Mouse (Mus musculus): ENCODE results near the gene Hexim1. TPM values are rescaled to one million over a fixed set of nuclear protein-coding genes. Genes with fewer than 3 reads are reported as not detected.

The Hexim1 gene
- polyA plus RNA-seq, 2 experiments = 2.4 to 11.4 TPM

DNA sequence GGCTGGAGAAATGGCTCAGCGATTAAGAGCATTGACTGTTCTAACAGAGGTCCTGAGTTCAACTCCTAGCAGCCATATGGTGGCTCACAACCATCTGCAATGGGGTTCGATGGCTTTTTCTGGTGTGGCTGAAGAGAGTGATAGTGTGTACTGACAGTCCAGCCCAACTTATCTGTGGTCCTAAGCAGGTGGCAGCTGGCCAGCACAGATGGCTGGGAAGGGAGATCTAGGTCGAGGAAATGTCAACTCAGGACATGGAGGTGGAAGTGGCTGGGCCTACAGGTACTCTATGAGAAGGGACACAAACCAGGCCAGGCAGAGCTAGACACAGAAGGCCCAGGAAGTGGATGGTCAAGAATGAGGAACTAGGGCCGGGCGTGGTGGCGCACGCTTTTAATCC, 40.0 kb upstream of the Hexim1 start:
- TF ChIP-seq CTCF (IDR thresholded peaks at IDR 0.05; ENCODE audit: low read depth) = no peak
- TF ChIP-seq EP300 (IDR thresholded peaks at IDR 0.05; ENCODE audit: low read depth) = no peak
- 51% methylated on average over 7 of the region's 7 CpGs for WGBS (ENCODE audit: insufficient replicate concordance)
- Histone ChIP-seq H3K27me3 (ENCODE audit: control insufficient read depth, insufficient read depth, low read length) (peaks cover 10% of the 10 kb centered on the region), H3K4me1 (replicated peaks; ENCODE audit: control insufficient read depth in 2 of 2, insufficient read depth in 2 of 2, low read length in 1 of 2) (no peaks in the 10 kb centered on the region), H3K9me3 (ENCODE audit: control insufficient read depth, low read length) (no peaks in the 10 kb centered on the region), H3K4me3 (ENCODE audit: insufficient read depth in 1 of 2, low read depth in 2 of 2, low read length in 2 of 2) (no peak overlapping the region), H3K4me2 (ENCODE audit: low read depth) (no peak overlapping the region), H3K36me3 (replicated peaks; ENCODE audit: control insufficient read depth, insufficient read depth, low read depth) (no peaks in the 10 kb centered on the region), H3K9ac (replicated peaks) (no peak overlapping the region), H3K27ac (no peak overlapping the region)
- ATAC-seq (ENCODE audit: insufficient read depth) (no peak), DNase-seq (ENCODE audit: low read depth in 3 of 3, low spot score in 3 of 3) (no peak)

DNA sequence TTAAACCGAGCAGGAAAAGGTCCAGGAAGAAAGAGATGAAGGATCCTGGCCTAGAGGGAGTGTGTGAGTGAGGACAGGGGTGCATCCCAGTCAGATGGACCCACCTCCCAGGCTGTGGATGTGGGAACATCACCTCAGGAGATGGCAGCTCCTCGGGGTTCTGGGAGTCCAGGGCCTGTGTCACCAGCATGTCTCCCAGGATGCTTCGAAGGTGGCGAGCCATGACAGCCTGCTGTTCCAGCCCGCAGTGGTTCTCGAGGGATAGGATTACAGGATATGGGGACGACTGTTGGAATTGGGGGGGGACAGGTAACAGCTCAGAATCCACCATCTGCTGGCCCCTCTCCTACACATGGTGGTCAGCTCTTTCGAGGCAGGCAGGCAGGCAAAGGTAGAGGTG, 39.5 kb upstream of the Hexim1 start:
- ATAC-seq (ENCODE audit: insufficient read depth) = no peak
- Histone ChIP-seq H3K27ac (no peak overlapping the region), H3K4me3 (ENCODE audit: insufficient read depth in 1 of 2, low read depth in 2 of 2, low read length in 2 of 2) (no peak overlapping the region), H3K36me3 (replicated peaks; ENCODE audit: control insufficient read depth, insufficient read depth, low read depth) (no peaks in the 10 kb centered on the region), H3K4me1 (replicated peaks; ENCODE audit: control insufficient read depth in 2 of 2, insufficient read depth in 2 of 2, low read length in 1 of 2) (no peaks in the 10 kb centered on the region), H3K9me3 (ENCODE audit: control insufficient read depth, low read length) (no peaks in the 10 kb centered on the region), H3K9ac (replicated peaks) (no peak overlapping the region), H3K4me2 (ENCODE audit: low read depth) (no peak overlapping the region), H3K27me3 (ENCODE audit: control insufficient read depth, insufficient read depth, low read length) (peaks cover 10% of the 10 kb centered on the region)
- 68% methylated on average over 8 of the region's 8 CpGs for WGBS (ENCODE audit: insufficient replicate concordance)
- DNase-seq (ENCODE audit: low read depth in 3 of 3, low spot score in 3 of 3) = no peak
- TF ChIP-seq EP300 (IDR thresholded peaks at IDR 0.05; ENCODE audit: low read depth) (no peak), CTCF (IDR thresholded peaks at IDR 0.05; ENCODE audit: low read depth) (no peak)

DNA sequence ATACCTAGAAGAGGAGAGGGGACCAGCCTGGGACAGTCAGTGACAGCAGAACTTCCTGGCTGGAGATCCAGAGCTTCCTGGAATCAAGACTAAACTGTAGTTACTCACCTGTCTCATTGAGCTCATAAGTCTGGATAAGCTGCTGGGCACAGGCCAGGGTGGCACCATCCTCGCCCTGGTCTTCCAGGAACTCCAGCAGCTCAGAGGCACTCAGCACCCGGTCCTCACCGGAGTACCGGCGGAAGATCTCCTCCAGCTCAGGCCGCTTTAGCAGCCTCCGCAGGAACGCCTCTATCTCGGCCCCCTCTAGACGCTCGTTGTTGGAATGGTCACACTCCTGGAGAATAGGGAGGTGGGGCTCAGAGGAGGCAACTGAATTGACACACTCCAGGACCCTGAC, 37.9 kb upstream of the Hexim1 start:
- TF ChIP-seq EP300 (IDR thresholded peaks at IDR 0.05; ENCODE audit: low read depth) (no peak), CTCF (IDR thresholded peaks at IDR 0.05; ENCODE audit: low read depth) (no peak)
- peaks cover 10% of the 10 kb centered on the region for H3K27me3 ChIP-seq (ENCODE audit: control insufficient read depth, insufficient read depth, low read length)
- no peaks in the 10 kb centered on the region for H3K4me1 ChIP-seq (replicated peaks; ENCODE audit: control insufficient read depth in 2 of 2, insufficient read depth in 2 of 2, low read length in 1 of 2)
- H3K27ac ChIP-seq = no peak overlapping the region
- H3K4me2 ChIP-seq (ENCODE audit: low read depth) = no peak overlapping the region
- no peaks in the 10 kb centered on the region for H3K9me3 ChIP-seq (ENCODE audit: control insufficient read depth, low read length)
- WGBS (ENCODE audit: insufficient replicate concordance) = 81% methylated on average over 11 of the region's 11 CpGs
- H3K4me3 ChIP-seq (ENCODE audit: insufficient read depth in 1 of 2, low read depth in 2 of 2, low read length in 2 of 2) = no peak overlapping the region
- no peak for DNase-seq (ENCODE audit: low read depth in 3 of 3, low spot score in 3 of 3)
- H3K9ac ChIP-seq (replicated peaks) = no peak overlapping the region
- ATAC-seq (ENCODE audit: insufficient read depth) = no peak
- no peaks in the 10 kb centered on the region for H3K36me3 ChIP-seq (replicated peaks; ENCODE audit: control insufficient read depth, insufficient read depth, low read depth)

DNA sequence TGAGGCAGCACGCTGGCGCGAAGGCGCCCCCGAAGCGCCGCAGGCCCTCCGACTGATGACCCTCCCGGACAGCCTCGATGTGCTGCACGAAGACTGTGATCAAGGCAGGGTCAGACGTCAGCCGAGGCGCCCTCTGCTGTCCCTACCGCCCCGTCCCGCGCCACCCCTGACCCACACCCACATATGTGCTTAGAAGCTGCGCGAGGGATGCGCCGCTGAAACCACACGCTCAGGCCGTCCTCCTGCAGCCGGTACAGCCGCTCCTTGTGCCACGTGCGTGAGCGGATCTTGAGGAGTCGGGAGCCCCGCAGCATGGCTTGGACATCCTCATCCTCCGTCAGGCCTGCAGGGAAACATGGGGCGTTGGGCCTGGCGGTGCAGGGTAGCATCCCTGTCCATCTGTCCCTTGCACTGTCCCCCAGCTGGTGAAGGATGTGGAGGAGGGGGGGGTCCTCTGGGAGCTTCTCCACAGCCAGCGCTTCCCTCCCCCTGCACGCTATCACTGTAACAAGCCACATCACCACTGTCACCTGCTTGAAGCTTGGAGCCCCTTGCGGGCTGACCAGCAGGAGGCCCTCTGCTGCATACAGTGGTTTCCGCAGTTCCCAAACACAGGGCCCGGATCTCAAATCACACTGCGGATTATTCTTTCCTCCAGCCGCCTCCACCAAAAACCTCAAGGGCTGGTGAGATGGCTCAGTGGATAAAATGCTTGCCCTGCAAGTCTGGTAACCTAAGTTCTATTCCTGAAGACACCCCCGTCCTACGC, 35.5 kb upstream of the Hexim1 start:
- Histone ChIP-seq H3K4me2 (ENCODE audit: low read depth) (peak overlapping the region; percentile 8), H3K9me3 (ENCODE audit: control insufficient read depth, low read length) (no peaks in the 10 kb centered on the region), H3K27me3 (ENCODE audit: control insufficient read depth, insufficient read depth, low read length) (peaks cover 10% of the 10 kb centered on the region), H3K4me1 (replicated peaks; ENCODE audit: control insufficient read depth in 2 of 2, insufficient read depth in 2 of 2, low read length in 1 of 2) (no peaks in the 10 kb centered on the region), H3K9ac (replicated peaks) (no peak overlapping the region), H3K4me3 (ENCODE audit: insufficient read depth in 1 of 2, low read depth in 2 of 2, low read length in 2 of 2) (peak overlapping the region in 1 of 2 experiments; percentile 22; a peak in 2 of 4 replicates), H3K36me3 (replicated peaks; ENCODE audit: control insufficient read depth, insufficient read depth, low read depth) (no peaks in the 10 kb centered on the region), H3K27ac (no peak overlapping the region)
- TF ChIP-seq EP300 (IDR thresholded peaks at IDR 0.05; ENCODE audit: low read depth) (no peak), CTCF (IDR thresholded peaks at IDR 0.05; ENCODE audit: low read depth) (peak; percentile 45)
- 4% methylated on average over 43 of the region's 43 CpGs for WGBS (ENCODE audit: insufficient replicate concordance)
- ATAC-seq (ENCODE audit: insufficient read depth) = no peak
- no peak for DNase-seq (ENCODE audit: low read depth in 3 of 3, low spot score in 3 of 3)

DNA sequence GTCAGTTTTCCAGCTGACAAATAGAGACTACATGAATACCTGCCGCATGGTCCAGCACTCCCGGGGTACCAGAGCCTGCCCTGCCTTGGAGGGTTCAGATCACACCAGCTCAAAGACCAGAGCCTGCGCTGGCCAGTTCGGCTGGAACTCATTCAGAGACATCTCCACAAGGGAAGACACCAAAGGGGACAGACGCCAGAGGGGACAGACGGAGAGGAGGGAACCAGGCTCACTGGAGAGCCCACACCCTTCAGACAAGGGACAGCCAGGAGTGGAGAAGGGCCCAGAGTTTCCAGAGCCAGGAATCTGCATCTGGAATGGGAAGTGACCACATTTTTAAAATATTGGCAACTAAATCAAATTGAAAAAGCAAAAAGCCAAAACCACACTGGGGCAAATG, 34.4 kb upstream of the Hexim1 start:
- H3K27ac ChIP-seq = no peak overlapping the region
- H3K36me3 ChIP-seq (replicated peaks; ENCODE audit: control insufficient read depth, insufficient read depth, low read depth) = no peaks in the 10 kb centered on the region
- H3K4me1 ChIP-seq (replicated peaks; ENCODE audit: control insufficient read depth in 2 of 2, insufficient read depth in 2 of 2, low read length in 1 of 2) = no peaks in the 10 kb centered on the region
- no peaks in the 10 kb centered on the region for H3K9me3 ChIP-seq (ENCODE audit: control insufficient read depth, low read length)
- H3K4me2 ChIP-seq (ENCODE audit: low read depth) = no peak overlapping the region
- DNase-seq (ENCODE audit: low read depth in 3 of 3, low spot score in 3 of 3) = no peak
- H3K4me3 ChIP-seq (ENCODE audit: insufficient read depth in 1 of 2, low read depth in 2 of 2, low read length in 2 of 2) = no peak overlapping the region
- TF ChIP-seq CTCF (IDR thresholded peaks at IDR 0.05; ENCODE audit: low read depth) (no peak), EP300 (IDR thresholded peaks at IDR 0.05; ENCODE audit: low read depth) (no peak)
- WGBS (ENCODE audit: insufficient replicate concordance) = 66% methylated on average over 6 of the region's 6 CpGs
- peaks cover 10% of the 10 kb centered on the region for H3K27me3 ChIP-seq (ENCODE audit: control insufficient read depth, insufficient read depth, low read length)
- no peak overlapping the region for H3K9ac ChIP-seq (replicated peaks)
- ATAC-seq (ENCODE audit: insufficient read depth) = no peak

Measured in liver, embryonic 14.5 days (tissue).